ENCODE assay signal across 10 mouse cellular contexts in genomic region chr11:88412423-88413094, GRCm38 (mm10).
A peak's percentile ranks its signal among the peaks of the same experiment; 100 is the strongest.
DNase-seq lines count a peak whose midpoint lies in the region; ATAC-seq and TF ChIP-seq lines count a peak whose summit lies in the region.
"Had no signal": no experiment of that assay in that cellular context is flagged by ENCODE, and none has a peak within 500 bp of the region (broad histone marks: within the 10 kb centered on the region; RNA-seq: fewer than 3 reads in every experiment).

No protein-coding gene starts in this region.

- TF ChIP-seq CTCF in E14TG2a.4 (conservative IDR thresholded peaks at IDR 0.05; ENCODE audit: low read length) = peak; percentile 63
- TF ChIP-seq CTCF in olfactory bulb, adult 2 months (IDR thresholded peaks at IDR 0.05; ENCODE audit: insufficient read depth, low read depth, low read length) = peak; percentile 65

- DNase-seq in adrenal gland, postnatal 14 days = peak; percentile 77
- peak; percentile 83 for DNase-seq in embryonic facial prominence, embryonic 14.5 days (ENCODE audit: low spot score)
- DNase-seq in kidney, postnatal 14 days = peak; percentile 83
- DNase-seq in lung, adult 18-20 months = peak; percentile 41 to 56
- DNase-seq in thymus, postnatal 4 days = peak; percentile 81

- H3K27ac ChIP-seq in embryonic facial prominence, embryonic 14.5 days (replicated peaks; ENCODE audit: low read depth, low read length) = no peak overlapping the region
- no peak overlapping the region for H3K27ac ChIP-seq in heart, embryonic 13.5 days (replicated peaks)
- H3K27ac ChIP-seq in olfactory bulb, adult 2 months (ENCODE audit: insufficient read depth, low read depth, low read length) = no peak overlapping the region
- H3K27ac ChIP-seq: embryonic facial prominence, embryonic 15.5 days had no signal

- WGBS in embryonic facial prominence, embryonic 14.5 days = 45% methylated on average over 5 of the region's 5 CpGs
- WGBS in heart, embryonic 13.5 days = 56% methylated on average over 4 of the region's 5 CpGs
- WGBS in olfactory bulb, adult 2 months = 58% methylated on average over 5 of the region's 5 CpGs

- H3K36me3 ChIP-seq in E14TG2a.4 (ENCODE audit: insufficient read depth, low read length) = peaks cover 45% of the 10 kb centered on the region
- H3K36me3 ChIP-seq in embryonic facial prominence, embryonic 14.5 days (ENCODE audit: control insufficient read depth, insufficient read depth, low read length) = 0 out of 2 replicates have a peak, but pooled peaks cover 13% of the 10 kb centered on the region
- peaks cover 36% of the 10 kb centered on the region for H3K36me3 ChIP-seq in heart, embryonic 13.5 days
- H3K36me3 ChIP-seq: embryonic facial prominence, embryonic 15.5 days had no signal

- ATAC-seq in embryonic facial prominence, embryonic 14.5 days (ENCODE audit: low read depth) = peak; percentile 83
- ATAC-seq in heart, embryonic 13.5 days (ENCODE audit: extremely low read depth, insufficient number of reproducible peaks, low FRiP score, low TSS enrichment) = no peak

- H3K4me3 ChIP-seq in E14TG2a.4 (replicated peaks; ENCODE audit: low read length) = no peak overlapping the region
- H3K4me3 ChIP-seq in embryonic facial prominence, embryonic 14.5 days (ENCODE audit: low read depth, low read length) = no peak overlapping the region
- H3K4me3 ChIP-seq in heart, embryonic 13.5 days = no peak overlapping the region
- no peak overlapping the region for H3K4me3 ChIP-seq in olfactory bulb, adult 2 months (ENCODE audit: insufficient read depth, low read depth, low read length)
- H3K4me3 ChIP-seq: embryonic facial prominence, embryonic 15.5 days; megakaryocyte, embryonic 14.5 days had no signal

- no peak overlapping the region for H3K9ac ChIP-seq in embryonic facial prominence, embryonic 14.5 days (ENCODE audit: low read depth, low read length)
- H3K9ac ChIP-seq in heart, embryonic 13.5 days = 0 out of 2 replicates have a peak overlapping the region, but pooled peaks have one; percentile 10
- H3K9ac ChIP-seq: embryonic facial prominence, embryonic 15.5 days had no signal

- peaks cover 52% of the 10 kb centered on the region for H3K4me1 ChIP-seq in E14TG2a.4 (replicated peaks; ENCODE audit: low read depth, low read length)
- H3K4me1 ChIP-seq in embryonic facial prominence, embryonic 14.5 days (ENCODE audit: control insufficient read depth, insufficient read depth, low read length) = peaks cover 12% of the 10 kb centered on the region
- peaks cover 56% of the 10 kb centered on the region for H3K4me1 ChIP-seq in heart, embryonic 13.5 days
- H3K4me1 ChIP-seq in olfactory bulb, adult 2 months (ENCODE audit: control insufficient read depth, insufficient read depth, low read length) = peaks cover 23% of the 10 kb centered on the region

- no peaks in the 10 kb centered on the region for H3K27me3 ChIP-seq in E14TG2a.4 (ENCODE audit: insufficient read depth, low read length)
- H3K27me3 ChIP-seq in embryonic facial prominence, embryonic 14.5 days (replicated peaks; ENCODE audit: control insufficient read depth, insufficient read depth, low read length) = no peaks in the 10 kb centered on the region
- H3K27me3 ChIP-seq in heart, embryonic 13.5 days (replicated peaks) = no peaks in the 10 kb centered on the region
- H3K27me3 ChIP-seq: embryonic facial prominence, embryonic 15.5 days; megakaryocyte, embryonic 14.5 days had no signal

- no peak overlapping the region for H3K4me2 ChIP-seq in embryonic facial prominence, embryonic 14.5 days (ENCODE audit: low read depth, low read length)
- no peak overlapping the region for H3K4me2 ChIP-seq in heart, embryonic 13.5 days
- H3K4me2 ChIP-seq: embryonic facial prominence, embryonic 15.5 days had no signal

- TF ChIP-seq POLR2A in olfactory bulb, adult 2 months (IDR thresholded peaks at IDR 0.05; ENCODE audit: insufficient read depth, low read depth, low read length) = no peak

- H3K9me3 ChIP-seq in E14TG2a.4 (ENCODE audit: low read length) = no peaks in the 10 kb centered on the region
- H3K9me3 ChIP-seq in embryonic facial prominence, embryonic 14.5 days (ENCODE audit: control insufficient read depth, low read length) = no peaks in the 10 kb centered on the region
- H3K9me3 ChIP-seq in heart, embryonic 13.5 days = no peaks in the 10 kb centered on the region
- H3K9me3 ChIP-seq: embryonic facial prominence, embryonic 15.5 days; megakaryocyte, embryonic 14.5 days had no signal
